Mouse (Mus musculus) intestine, postnatal 0 days (tissue): ENCODE data around the gene Ccdc88c. TPM values are rescaled to one million over a fixed set of nuclear protein-coding genes. Genes with fewer than 3 reads are reported as not detected.
A peak's percentile ranks its signal among the peaks of the same experiment; 100 is the strongest.

Experiments used
- ATAC-seq: fragments of 200-750 bp; cut with Nextera tagmentation; 2 replicates; pipeline ENCODE4 v1.8.0; 2017; ENCODE audit warnings: mild to moderate bottlenecking, moderate TSS enrichment, moderate library complexity
- H3K27ac ChIP-seq: fragments of 300-500 bp; sonication (generic); 2 replicates; pipeline ENCODE4 v1.5.1; 2014; ENCODE audit warnings: mild to moderate bottlenecking, low read depth, low read length, moderate library complexity
- H3K27me3 ChIP-seq: fragments of 300-500 bp; sonication (generic); replicated peaks from 2 replicates; pipeline ENCODE4 v1.6.1; 2014; ENCODE audit warnings: low read length, mixed read lengths; ENCODE audit not compliant: control insufficient read depth, insufficient read depth
- H3K36me3 ChIP-seq: fragments of 300-500 bp; sonication (generic); 2 replicates; pipeline ENCODE4 v1.6.1; 2014; ENCODE audit warnings: mild to moderate bottlenecking, moderate library complexity; ENCODE audit not compliant: control insufficient read depth, insufficient read depth
- H3K4me1 ChIP-seq: fragments of 300-500 bp; sonication (generic); replicated peaks from 2 replicates; pipeline ENCODE4 v1.6.1; 2014; ENCODE audit warnings: antibody characterized with exemption, low read length, mixed read lengths; ENCODE audit not compliant: control insufficient read depth, insufficient read depth
- H3K4me2 ChIP-seq: fragments of 300-500 bp; sonication (generic); replicated peaks from 2 replicates; pipeline ENCODE4 v1.6.1; 2014; ENCODE audit warnings: low read depth, mild to moderate bottlenecking, moderate library complexity
- H3K4me3 ChIP-seq: fragments of 300-500 bp; sonication (generic); 2 replicates; pipeline ENCODE4 v1.5.1; 2014; ENCODE audit warnings: low read depth, low read length
- H3K9ac ChIP-seq: fragments of 300-500 bp; sonication (generic); 2 replicates; pipeline ENCODE4 v1.6.1; 2014; ENCODE audit warnings: mild to moderate bottlenecking, low read depth, low read length
- H3K9me3 ChIP-seq: fragments of 300-500 bp; sonication (generic); 2 replicates; pipeline ENCODE4 v1.6.1; 2016; ENCODE audit warnings: mixed run types; ENCODE audit not compliant: control insufficient read depth
- CTCF ChIP-seq: sonication (generic); IDR thresholded peaks from 2 replicates; pipeline ENCODE4 v1.5.1; 2016; ENCODE audit warnings: low read depth, mild to moderate bottlenecking, control low read depth, antibody characterized with exemption, moderate library complexity
- WGBS: fragments of 180-500 bp; shearing (Covaris S2); extraction: QIAGEN DNeasy Blood & Tissue Kit; methylation state at CpG from one replicate; pipeline ENCODE4 v1.1.7; 2014; 5-methylcytosine and 5-hydroxymethylcytosine counted together
- polyA plus RNA-seq: library from polyadenylated mRNA; unstranded; fragments of >200 nt; fragmentation: Nextera tagmentation; extraction: Ambion mirVana; gene quantifications from 2 replicates; pipeline ENCODE4 v1.2.1, GENCODE M21; 2015

Ccdc88c gene
- 11.7 and 14.4 TPM in 2 replicates for polyA plus RNA-seq

DNA sequence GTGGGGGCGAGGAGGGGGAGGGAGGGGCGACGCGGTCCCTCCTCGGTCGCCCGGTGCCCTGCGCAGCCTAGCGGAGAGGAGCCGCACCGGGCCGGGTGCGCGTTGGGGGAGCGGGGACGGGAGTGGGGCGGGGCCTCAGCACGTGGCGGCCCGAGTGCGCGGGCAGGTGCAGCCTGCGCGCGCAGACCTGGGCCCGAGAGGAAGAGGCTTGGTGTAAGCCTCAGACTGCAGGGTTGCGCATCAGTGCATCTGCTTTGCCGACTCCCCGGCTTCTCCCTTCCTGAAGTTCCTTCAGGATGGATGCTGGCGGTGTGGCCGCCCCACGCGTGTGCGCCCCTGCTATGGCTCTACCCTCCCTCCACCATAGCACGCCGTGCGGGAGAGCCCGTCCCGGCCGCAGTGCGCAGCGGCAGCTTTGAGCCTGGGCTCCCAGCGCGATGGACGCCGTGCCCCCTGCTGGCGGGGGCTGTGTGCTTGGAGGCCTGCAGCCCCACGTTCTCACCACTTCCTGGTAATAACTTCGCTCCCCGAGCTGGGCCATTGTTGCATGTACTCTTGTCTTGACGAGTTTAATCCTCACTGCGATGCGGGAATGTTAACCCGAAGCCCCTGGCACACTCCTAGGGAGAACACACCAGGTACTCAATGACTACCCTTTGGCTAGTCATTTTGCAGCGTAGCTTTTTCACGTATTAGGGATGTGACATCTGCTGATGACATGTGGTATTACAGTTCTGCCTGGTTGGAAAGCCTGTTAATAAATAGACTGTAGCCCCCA lies at the start of gene Ccdc88c:
TSS of gene Ccdc88c (minus strand) at position 103 of the 778 bp plus-strand sequence.
- WGBS, result under 1% methylated on average over 50 of the region's 56 CpGs
- ATAC-seq, result peak; percentile 90
- Histone ChIP-seq H3K27ac (peak within 1 kb of the TSS; percentile 84), H3K36me3 (no peaks in the 10 kb centered on the region), H3K9me3 (no peaks in the 10 kb centered on the region), H3K4me2 (peak within 1 kb of the TSS; percentile 97), H3K4me3 (peak within 1 kb of the TSS; percentile 77), H3K4me1 (peaks cover 6% of the 10 kb centered on the region; the same call in 1 of the 2 replicates), H3K9ac (peak within 1 kb of the TSS; percentile 78), H3K27me3 (no peaks in the 10 kb centered on the region)
- TF ChIP-seq CTCF, result peak; percentile 88

- Histone ChIP-seq H3K9me3 (no peaks in the 10 kb centered on the region), H3K4me3 (no peak overlapping the region), H3K4me1 (no peaks in the 10 kb centered on the region; the same call in 1 of the 2 replicates), H3K27ac (no peak overlapping the region), H3K4me2 (no peak overlapping the region), H3K36me3 (no peaks in the 10 kb centered on the region; the same call in 1 of the 2 replicates), H3K9ac (no peak overlapping the region), H3K27me3 (no peaks in the 10 kb centered on the region)
- ATAC-seq, result no peak
- no peak for TF ChIP-seq CTCF
Measured at GRCm38 (mm10) chr12:101077955-101078354, 49.1 kb upstream of the Ccdc88c start.

- WGBS, result 85% methylated on average over 3 of the region's 3 CpGs
- Histone ChIP-seq H3K36me3 (no peaks in the 10 kb centered on the region; the same call in 1 of the 2 replicates), H3K4me1 (no peaks in the 10 kb centered on the region), H3K4me3 (no peak overlapping the region), H3K4me2 (no peak overlapping the region), H3K27me3 (no peaks in the 10 kb centered on the region), H3K27ac (no peak overlapping the region), H3K9me3 (no peaks in the 10 kb centered on the region), H3K9ac (no peak overlapping the region)
- no peak for TF ChIP-seq CTCF
- ATAC-seq, result no peak
Measured at GRCm38 (mm10) chr12:101075433-101075832, 46.6 kb upstream of the Ccdc88c start.

DNA sequence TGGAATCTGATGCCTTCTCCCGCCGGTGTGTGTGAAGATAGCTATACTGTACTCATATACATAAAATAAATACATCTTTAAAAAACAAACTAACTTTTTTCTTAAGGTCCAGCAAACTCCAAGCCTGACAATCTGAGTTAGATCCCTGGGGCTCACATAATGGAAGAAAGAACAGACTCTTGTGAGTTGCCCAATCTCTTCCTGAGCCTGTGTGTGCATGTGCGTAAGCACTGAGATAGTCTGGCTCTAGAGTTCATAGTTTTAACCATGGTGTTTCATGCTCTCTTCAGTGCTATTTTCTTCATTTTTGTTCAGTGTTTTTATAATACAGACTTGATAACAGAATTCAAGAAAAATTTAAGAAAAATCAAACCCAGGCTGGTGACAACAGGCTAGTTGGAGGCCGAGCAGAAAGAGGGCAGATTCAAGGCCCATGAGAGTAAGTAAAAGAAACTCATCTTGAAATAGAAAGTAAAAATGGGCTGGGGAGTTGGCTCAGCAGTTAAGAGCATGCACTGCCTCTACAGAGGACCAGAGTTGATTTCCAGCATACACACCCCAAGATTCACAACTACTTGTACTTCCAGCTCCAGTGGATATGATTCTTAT lies 46.1 kb upstream of the Ccdc88c start:
- Histone ChIP-seq H3K4me1 (no peaks in the 10 kb centered on the region), H3K27ac (no peak overlapping the region), H3K9ac (no peak overlapping the region), H3K4me3 (no peak overlapping the region), H3K9me3 (no peaks in the 10 kb centered on the region), H3K4me2 (no peak overlapping the region), H3K36me3 (no peaks in the 10 kb centered on the region; the same call in 1 of the 2 replicates), H3K27me3 (no peaks in the 10 kb centered on the region)
- WGBS, result 84% methylated on average over 4 of the region's 4 CpGs
- TF ChIP-seq CTCF, result no peak
- no peak for ATAC-seq

DNA sequence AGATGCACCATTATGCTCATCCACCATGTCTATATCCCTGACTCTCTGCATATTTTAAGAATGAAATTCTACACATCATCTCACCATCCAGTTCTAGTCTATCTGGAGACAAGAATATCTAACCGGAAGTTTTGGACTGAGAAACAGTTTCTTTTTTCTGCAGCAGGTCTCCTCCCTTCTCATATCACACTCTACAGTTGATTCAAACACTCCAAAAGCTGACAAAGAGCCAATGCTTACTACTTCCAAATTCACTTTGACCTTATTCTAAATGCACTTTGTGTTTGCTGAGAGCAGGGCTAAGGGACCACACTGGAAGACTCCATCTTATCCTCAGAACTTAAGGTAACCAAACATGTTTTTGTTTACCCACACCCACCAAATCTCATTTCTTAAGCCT lies 41.0 kb upstream of the Ccdc88c start:
- TF ChIP-seq CTCF, result no peak
- no peaks in the 10 kb centered on the region for H3K9me3 ChIP-seq
- H3K9ac ChIP-seq, result no peak overlapping the region
- H3K27me3 ChIP-seq, result no peaks in the 10 kb centered on the region
- no peak overlapping the region for H3K4me2 ChIP-seq
- 89% methylated on average over 1 of the region's 1 CpGs for WGBS
- H3K4me1 ChIP-seq, result no peaks in the 10 kb centered on the region
- no peak for ATAC-seq
- peaks cover 11% of the 10 kb centered on the region for H3K36me3 ChIP-seq
- H3K4me3 ChIP-seq, result no peak overlapping the region
- H3K27ac ChIP-seq, result no peak overlapping the region

DNA sequence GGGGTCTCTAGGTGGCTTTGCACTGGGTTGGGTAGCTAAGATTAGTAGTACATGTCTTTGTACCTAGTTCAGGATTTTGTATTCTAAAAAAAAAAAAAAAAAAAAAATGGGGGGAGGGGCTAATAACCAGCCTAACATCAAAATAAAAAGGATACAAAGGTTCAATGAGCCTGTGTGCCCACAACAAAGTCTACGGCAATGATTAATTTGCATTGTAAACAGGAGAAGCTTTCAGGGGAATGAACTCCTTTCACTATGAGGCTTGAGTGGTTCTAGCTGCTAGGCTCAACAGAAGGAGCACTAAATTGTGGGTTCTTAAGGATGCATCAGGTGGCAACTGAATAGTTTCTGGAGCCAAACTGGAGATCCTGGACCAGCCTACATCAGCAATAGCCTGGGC lies 37.5 kb upstream of the Ccdc88c start:
- WGBS, result 71% methylated on average over 1 of the region's 1 CpGs
- no peak overlapping the region for H3K27ac ChIP-seq
- TF ChIP-seq CTCF, result no peak
- no peak overlapping the region for H3K9ac ChIP-seq
- no peak for ATAC-seq
- H3K9me3 ChIP-seq, result no peaks in the 10 kb centered on the region
- H3K4me1 ChIP-seq, result no peaks in the 10 kb centered on the region
- peaks cover 29% of the 10 kb centered on the region for H3K36me3 ChIP-seq
- no peaks in the 10 kb centered on the region for H3K27me3 ChIP-seq
- H3K4me3 ChIP-seq, result no peak overlapping the region
- no peak overlapping the region for H3K4me2 ChIP-seq
